Mouse (Mus musculus) left cerebral cortex, adult 11 months (tissue): Measurements from ENCODE around the gene Ykt6.

Experiments used
- DNase-seq: peaks from one replicate; pipeline ENCODE4 v3.0.0; 2022; ENCODE audit warnings: low spot score

The Ykt6 gene

GRCm38 (mm10) chr11:5949586-5950352 lies 5.7 kb upstream of the Ykt6 start, which contains the start of gene Gck:
Gene Gck, minus strand, starts transcription at chr11:5950081.
- DNase-seq: no peak

- DNase-seq: no peak
These were observed 3.0 kb upstream of the Ykt6 start for GRCm38 (mm10) chr11:5952501-5952900.

- DNase-seq: no peak
These were observed 2.2 kb upstream of the Ykt6 start for GRCm38 (mm10) chr11:5953130-5953765.

- no peak for DNase-seq
These were observed 1.1 kb upstream of the Ykt6 start for GRCm38 (mm10) chr11:5954435-5954834.

GRCm38 (mm10) chr11:5954965-5955504 lies 458 bp upstream of the Ykt6 start:
- no peak for DNase-seq

GRCm38 (mm10) chr11:5960051-5960450 lies 4.6 kb downstream of the Ykt6 start:
- DNase-seq: no peak

GRCm38 (mm10) chr11:5965865-5966264 lies 10.4 kb downstream of the Ykt6 start:
- no peak for DNase-seq

GRCm38 (mm10) chr11:5966751-5967150 lies 11.3 kb downstream of the Ykt6 start:
- DNase-seq: no peak

- DNase-seq: no peak
These were observed 12.7 kb downstream of the Ykt6 start for GRCm38 (mm10) chr11:5968223-5968622.

GRCm38 (mm10) chr11:5971202-5971601 lies 15.7 kb downstream of the Ykt6 start:
- DNase-seq: no peak

- DNase-seq: no peak
These were observed 17.7 kb downstream of the Ykt6 start for GRCm38 (mm10) chr11:5973151-5973550.

GRCm38 (mm10) chr11:5974053-5974452 lies 18.6 kb downstream of the Ykt6 start:
- DNase-seq: no peak

GRCm38 (mm10) chr11:5975068-5975467 lies 19.6 kb downstream of the Ykt6 start:
- no peak for DNase-seq

GRCm38 (mm10) chr11:5976106-5976505 lies 20.6 kb downstream of the Ykt6 start:
- DNase-seq: no peak

- DNase-seq: no peak
These were observed 23.6 kb downstream of the Ykt6 start for GRCm38 (mm10) chr11:5979088-5979487.

- DNase-seq: no peak
These were observed 24.6 kb downstream of the Ykt6 start for GRCm38 (mm10) chr11:5980108-5980507.

- no peak for DNase-seq
These were observed 25.1 kb downstream of the Ykt6 start for GRCm38 (mm10) chr11:5980561-5980960.

GRCm38 (mm10) chr11:5981323-5981722 lies 25.8 kb downstream of the Ykt6 start:
- no peak for DNase-seq

GRCm38 (mm10) chr11:5983629-5984028 lies 28.1 kb downstream of the Ykt6 start:
- no peak for DNase-seq

- DNase-seq: no peak
These were observed 32.6 kb downstream of the Ykt6 start for GRCm38 (mm10) chr11:5988126-5988525.

- no peak for DNase-seq
These were observed 34.6 kb downstream of the Ykt6 start for GRCm38 (mm10) chr11:5989954-5990593.

GRCm38 (mm10) chr11:5990910-5991309 lies 35.4 kb downstream of the Ykt6 start:
- no peak for DNase-seq

GRCm38 (mm10) chr11:5994212-5994611 lies 38.7 kb downstream of the Ykt6 start:
- no peak for DNase-seq
